In genomic region chr11:101085617-101086322, GRCm38 (mm10) we compare ENCODE assay signal across 8 mouse cellular contexts. TPM values are rescaled to one million over a fixed set of nuclear protein-coding genes. Genes with fewer than 3 reads are reported as not detected.
A peak's percentile ranks its signal among the peaks of the same experiment; 100 is the strongest.
DNase-seq lines count a peak whose midpoint lies in the region; ATAC-seq and TF ChIP-seq lines count a peak whose summit lies in the region.

No protein-coding gene starts in this region.

- TF ChIP-seq EP300 in ES-Bruce4 (IDR thresholded peaks at IDR 0.05; ENCODE audit: insufficient read depth, low read depth, low read length) = no peak

- peaks cover 18% of the 10 kb centered on the region for H3K36me3 ChIP-seq in ES-Bruce4 (ENCODE audit: control insufficient read depth, insufficient read depth, low read length, poor library complexity, severe bottlenecking)
- peaks cover 32% of the 10 kb centered on the region for H3K36me3 ChIP-seq in hindbrain, embryonic 14.5 days (replicated peaks; ENCODE audit: control insufficient read depth, insufficient read depth)
- peaks cover 14% of the 10 kb centered on the region for H3K36me3 ChIP-seq in macrophage (ENCODE audit: inconsistent target)

- no peak for ATAC-seq in hindbrain, embryonic 14.5 days (ENCODE audit: low FRiP score)
- no peak for ATAC-seq in frontal cortex, adult (ENCODE audit: low TSS enrichment)

- TF ChIP-seq CTCF in gastrocnemius, adult 2 months (IDR thresholded peaks at IDR 0.05) = no peak
- TF ChIP-seq CTCF in ES-Bruce4 (IDR thresholded peaks at IDR 0.05; ENCODE audit: low read depth, low read length) = no peak

- peaks cover 3% of the 10 kb centered on the region for H3K4me1 ChIP-seq in ES-Bruce4 (ENCODE audit: control insufficient read depth, insufficient read depth, low read length)
- peaks cover 34% of the 10 kb centered on the region for H3K4me1 ChIP-seq in hindbrain, embryonic 14.5 days (replicated peaks; ENCODE audit: control insufficient read depth, insufficient read depth, low read length)

- 0 out of 2 replicates have a peak overlapping the region, but pooled peaks have one; percentile 74 for H3K9ac ChIP-seq in ES-Bruce4 (ENCODE audit: low read depth, poor library complexity, severe bottlenecking)
- H3K9ac ChIP-seq in hindbrain, embryonic 14.5 days = peak overlapping the region; percentile 90; the same call in 1 of the 2 replicates

- WGBS in hindbrain, embryonic 14.5 days = 91% methylated on average over 18 of the region's 18 CpGs
- 96% methylated on average over 18 of the region's 18 CpGs for WGBS in macrophage (ENCODE audit: missing documents)

- H3K4me3 ChIP-seq in gastrocnemius, adult 2 months = peak overlapping the region; percentile 84
- H3K4me3 ChIP-seq in ES-Bruce4 (ENCODE audit: low read depth, low read length) = no peak overlapping the region
- H3K4me3 ChIP-seq in hindbrain, embryonic 14.5 days (replicated peaks; ENCODE audit: low read length) = no peak overlapping the region
- H3K4me3 ChIP-seq in macrophage (ENCODE audit: inconsistent target) = no peak overlapping the region

- H3K27me3 ChIP-seq in ES-Bruce4 (ENCODE audit: control insufficient read depth, insufficient read depth, low read length, poor library complexity, severe bottlenecking) = no peaks in the 10 kb centered on the region
- H3K27me3 ChIP-seq in hindbrain, embryonic 14.5 days (ENCODE audit: control insufficient read depth, insufficient read depth, low read length) = peaks cover 7% of the 10 kb centered on the region; the same call in 1 of the 2 replicates

- TF ChIP-seq POLR2A in ES-Bruce4 (IDR thresholded peaks at IDR 0.05; ENCODE audit: insufficient read depth, low read length) = no peak

- H3K27ac ChIP-seq in gastrocnemius, adult 2 months = peak overlapping the region; percentile 93
- H3K27ac ChIP-seq in ES-Bruce4 (ENCODE audit: insufficient read depth, low read length) (no peak overlapping the region), macrophage (peak overlapping the region; percentile 62; the same call in 1 of the 2 replicates)
- H3K27ac ChIP-seq in hindbrain, embryonic 14.5 days = peak overlapping the region; percentile 70; the same call in 1 of the 2 replicates

- H3K79me2 ChIP-seq in macrophage (ENCODE audit: inconsistent target) = peaks cover 15% of the 10 kb centered on the region

- H3K9me3 ChIP-seq in ES-Bruce4 (replicated peaks; ENCODE audit: control insufficient read depth, insufficient read depth, low read length, poor library complexity, severe bottlenecking) = no peaks in the 10 kb centered on the region
- no peaks in the 10 kb centered on the region for H3K9me3 ChIP-seq in hindbrain, embryonic 14.5 days (ENCODE audit: control insufficient read depth, low read length)

- DNase-seq in gastrocnemius, adult 2 months = no peak
- no peak for DNase-seq in gastrocnemius, postnatal 25 days
- no peak for DNase-seq in hindbrain, embryonic 14.5 days (ENCODE audit: low spot score)
- DNase-seq in spleen, postnatal 36 days (ENCODE audit: low spot score in 2 of 2) = no peak
- DNase-seq in left cerebral cortex, adult 18-20 months (ENCODE audit: low spot score in 2 of 2) = no peak

- intact Hi-C loops in gastrocnemius, adult 2 months (cut with DNase I) = no loop called here

- H3K4me2 ChIP-seq in hindbrain, embryonic 14.5 days (replicated peaks) = no peak overlapping the region; the same call in 1 of the 2 replicates

RNA-seq across cellular contexts. Expression of gene Mlx, which starts 1.3 kb away (rescaled TPM):
- 10 to 100 TPM; 12.5 to 14.4 TPM for total RNA-seq in gastrocnemius, adult 2 months (2021)
- total RNA-seq in gastrocnemius, postnatal 25 days (2021) = 10 to 100 TPM in 1 of 2 experiments, 1 to 10 TPM in 1; 7.5 to 11.0 TPM
- polyA plus RNA-seq in ES-Bruce4 (2011; ENCODE audit: insufficient read depth, insufficient read length, low read depth, missing spikeins) (40.5 and 44.8 TPM in 2 replicates), macrophage (2018) (33.1 to 44.4 TPM (median 37.3 TPM) in 3 replicates)
- 84.0 and 86.6 TPM in 2 replicates for polyA plus RNA-seq in hindbrain, embryonic 14.5 days (2014; fragmentation: Nextera tagmentation; extraction: Ambion mirVana)
- total RNA-seq in macrophage (2018; cell fraction: chromatin; rRNA removed) = 10 to 100 TPM in 14 of 26 experiments, 1 to 10 TPM in 12; 1.7 to 29.3 (median 11.5) TPM
- 10 to 100 TPM; 22.4 to 58.9 (median 42.9) TPM for total RNA-seq in macrophage (2018; cell fraction: cytosol; rRNA removed)
- total RNA-seq in macrophage (2018; cell fraction: nucleus; rRNA removed) = 10 to 100 TPM in 21 of 26 experiments, 1 to 10 TPM in 5; 6.4 to 56.4 (median 22.1) TPM
- total RNA-seq in left cerebral cortex, adult 18-20 months (2021) = 10 to 100 TPM; 39.5 to 46.6 TPM

RNA-seq across cellular contexts. Expression of gene Coasy, which starts 3.4 kb away (rescaled TPM):
- total RNA-seq in gastrocnemius, adult 2 months (2021) = 1 to 10 TPM; 7.1 to 9.8 TPM
- 10 to 100 TPM in 1 of 2 experiments, 1 to 10 TPM in 1; 7.9 to 10.3 TPM for total RNA-seq in gastrocnemius, postnatal 25 days (2021)
- polyA plus RNA-seq in ES-Bruce4 (2011; ENCODE audit: insufficient read depth, insufficient read length, low read depth, missing spikeins) (21.7 and 24.5 TPM in 2 replicates), macrophage (2018) (18.6 to 23.1 TPM (median 19.3 TPM) in 3 replicates)
- 37.2 and 45.3 TPM in 2 replicates for polyA plus RNA-seq in hindbrain, embryonic 14.5 days (2014; fragmentation: Nextera tagmentation; extraction: Ambion mirVana)
- 10 to 100 TPM in 17 of 26 experiments, 1 to 10 TPM in 9; 2.1 to 38.3 (median 14.5) TPM for total RNA-seq in macrophage (2018; cell fraction: chromatin; rRNA removed)
- total RNA-seq in macrophage (2018; cell fraction: cytosol; rRNA removed) = 10 to 100 TPM; 10.3 to 24.7 (median 18.6) TPM
- total RNA-seq in macrophage (2018; cell fraction: nucleus; rRNA removed) = 10 to 100 TPM in 18 of 26 experiments, 1 to 10 TPM in 8; 4.7 to 27.9 (median 13.6) TPM
- 10 to 100 TPM; 22.5 to 24.6 TPM for total RNA-seq in left cerebral cortex, adult 18-20 months (2021)

RNA-seq across cellular contexts. Expression of gene Hsd17b1, which starts 7.6 kb away (rescaled TPM):
- total RNA-seq in gastrocnemius, adult 2 months (2021) = under 1 TPM in 1 of 2 experiments, not detected in 1; 0.18 TPM
- total RNA-seq in gastrocnemius, postnatal 25 days (2021) = not detected
- polyA plus RNA-seq in ES-Bruce4 (2011; ENCODE audit: insufficient read depth, insufficient read length, low read depth, missing spikeins) = 1.0 TPM in 1 of 2 replicates, not detected in the other
- 0.31 TPM in 1 of 2 replicates, not detected in the other for polyA plus RNA-seq in hindbrain, embryonic 14.5 days (2014; fragmentation: Nextera tagmentation; extraction: Ambion mirVana)
- 1 to 10 TPM in 14 of 26 experiments, under 1 TPM in 6, not detected in 6; 0.59 to 8.6 (median 1.9) TPM for total RNA-seq in macrophage (2018; cell fraction: chromatin; rRNA removed)
- under 1 TPM in 20 of 26 experiments, not detected in 6; 0.09 to 0.73 (median 0.22) TPM for total RNA-seq in macrophage (2018; cell fraction: cytosol; rRNA removed)
- total RNA-seq in macrophage (2018; cell fraction: nucleus; rRNA removed) = 1 to 10 TPM in 15 of 26 experiments, under 1 TPM in 7, not detected in 4; 0.48 to 6.4 (median 1.6) TPM
- polyA plus RNA-seq in macrophage (2018) = 0.22 to 0.84 TPM (median 0.32 TPM) in 3 replicates
- under 1 TPM; 0.59 to 0.91 TPM for total RNA-seq in left cerebral cortex, adult 18-20 months (2021)

RNA-seq across cellular contexts. Expression of gene Psmc3ip, which starts 9.5 kb away (rescaled TPM):
- total RNA-seq in gastrocnemius, adult 2 months (2021) = 1 to 10 TPM; 1.5 to 2.2 TPM
- 1 to 10 TPM; 1.5 to 1.7 TPM for total RNA-seq in gastrocnemius, postnatal 25 days (2021)
- polyA plus RNA-seq in ES-Bruce4 (2011; ENCODE audit: insufficient read depth, insufficient read length, low read depth, missing spikeins) (35.1 and 35.3 TPM in 2 replicates), macrophage (2018) (0.90 to 14.7 TPM (median 3.7 TPM) in 3 replicates)
- polyA plus RNA-seq in hindbrain, embryonic 14.5 days (2014; fragmentation: Nextera tagmentation; extraction: Ambion mirVana) = 16.4 and 20.7 TPM in 2 replicates
- 1 to 10 TPM in 19 of 26 experiments, under 1 TPM in 5, not detected in 2; 0.49 to 4.5 (median 2.4) TPM for total RNA-seq in macrophage (2018; cell fraction: chromatin; rRNA removed)
- 1 to 10 TPM in 22 of 26 experiments, under 1 TPM in 4; 0.62 to 3.1 (median 1.5) TPM for total RNA-seq in macrophage (2018; cell fraction: cytosol; rRNA removed)
- 1 to 10 TPM in 11 of 26 experiments, under 1 TPM in 11, not detected in 4; 0.49 to 9.9 (median 1.0) TPM for total RNA-seq in macrophage (2018; cell fraction: nucleus; rRNA removed)
- total RNA-seq in left cerebral cortex, adult 18-20 months (2021) = 1 to 10 TPM; 3.0 to 3.6 TPM

RNA-seq across cellular contexts. Expression of gene Naglu, which starts 16.0 kb away (rescaled TPM):
- total RNA-seq in gastrocnemius, adult 2 months (2021) = 1 to 10 TPM; 3.3 to 4.1 TPM
- total RNA-seq in gastrocnemius, postnatal 25 days (2021) = 1 to 10 TPM; 3.3 to 3.9 TPM
- polyA plus RNA-seq in ES-Bruce4 (2011; ENCODE audit: insufficient read depth, insufficient read length, low read depth, missing spikeins) = 7.3 and 7.9 TPM in 2 replicates
- 10.2 and 11.3 TPM in 2 replicates for polyA plus RNA-seq in hindbrain, embryonic 14.5 days (2014; fragmentation: Nextera tagmentation; extraction: Ambion mirVana)
- 10 to 100 TPM in 25 of 26 experiments, 1 to 10 TPM in 1; 8.9 to 64.4 (median 19.4) TPM for total RNA-seq in macrophage (2018; cell fraction: chromatin; rRNA removed)
- total RNA-seq in macrophage (2018; cell fraction: cytosol; rRNA removed) = 100 to 1,000 TPM in 24 of 26 experiments, 10 to 100 TPM in 2; 92.9 to 248 (median 144) TPM
- total RNA-seq in macrophage (2018; cell fraction: nucleus; rRNA removed) = 100 to 1,000 TPM in 25 of 26 experiments, 10 to 100 TPM in 1; 38.7 to 225 (median 159) TPM
- 71.6 to 194 TPM (median 117 TPM) in 3 replicates for polyA plus RNA-seq in macrophage (2018)
- 1 to 10 TPM; 7.0 to 7.9 TPM for total RNA-seq in left cerebral cortex, adult 18-20 months (2021)
